Mouse (Mus musculus) cerebellum, adult 2 months (tissue): Measurements from ENCODE around the gene Rogdi.

Experiments
- CTCF ChIP-seq: fragments of 200-500 bp; IDR thresholded peaks from 2 replicates; pipeline ENCODE4 v1.5.1; 2011; ENCODE audit warnings: low read depth, mild to moderate bottlenecking, control low read depth, low read length, moderate library complexity, borderline replicate concordance; ENCODE audit not compliant: insufficient read depth
- POLR2A ChIP-seq: fragments of 200-500 bp; IDR thresholded peaks from 2 replicates; pipeline ENCODE4 v1.6.1; 2011; ENCODE audit warnings: low read length, control low read depth, borderline replicate concordance; ENCODE audit not compliant: insufficient read depth

DNA sequence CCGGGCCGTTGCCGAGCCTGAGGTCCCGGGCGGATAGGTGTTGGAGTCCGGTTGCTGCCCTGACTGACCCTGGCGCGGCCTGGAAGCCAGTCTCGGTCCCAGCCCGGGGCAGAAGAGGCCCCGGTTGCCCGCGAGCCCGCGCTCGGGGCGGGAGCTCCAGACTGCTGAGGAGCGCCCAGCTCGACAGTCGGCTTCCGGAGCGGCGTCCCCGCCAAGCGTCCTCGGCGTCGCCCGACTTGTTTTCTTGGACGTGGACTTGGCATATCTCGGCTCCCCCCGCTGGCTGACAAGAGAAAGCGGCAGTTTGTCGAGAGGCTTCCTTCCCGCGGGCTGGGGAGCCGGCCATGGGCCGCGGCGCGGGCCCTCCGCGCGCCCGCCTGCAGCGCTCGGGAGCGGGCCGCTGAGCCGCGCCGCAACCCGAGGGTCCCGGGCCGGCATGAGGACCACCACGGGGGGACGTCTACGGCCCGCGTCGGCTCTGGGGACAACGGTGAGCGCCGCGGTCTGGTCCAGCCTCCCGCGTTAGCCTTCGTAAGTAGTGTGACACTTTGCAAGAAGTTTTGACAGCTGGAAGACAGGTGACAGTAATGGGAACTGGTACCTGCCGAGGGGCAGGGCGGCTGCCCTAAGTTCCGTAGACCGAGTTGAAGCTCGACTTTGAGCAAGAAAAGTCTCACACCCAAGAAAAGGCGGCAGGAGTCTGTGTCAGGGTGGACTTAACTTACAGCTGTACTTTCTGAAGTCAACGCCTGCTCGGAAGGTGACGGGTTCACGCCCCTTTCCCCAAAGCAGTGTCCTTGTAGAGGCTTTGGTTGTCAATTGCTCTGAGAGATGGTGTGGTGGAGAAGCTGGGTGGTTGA lies 37.1 kb upstream of the Rogdi start:
- TF ChIP-seq CTCF (no peak), POLR2A (no peak)
